Comparison of ENCODE assay signal across 17 mouse cellular contexts in the genomic region with DNA sequence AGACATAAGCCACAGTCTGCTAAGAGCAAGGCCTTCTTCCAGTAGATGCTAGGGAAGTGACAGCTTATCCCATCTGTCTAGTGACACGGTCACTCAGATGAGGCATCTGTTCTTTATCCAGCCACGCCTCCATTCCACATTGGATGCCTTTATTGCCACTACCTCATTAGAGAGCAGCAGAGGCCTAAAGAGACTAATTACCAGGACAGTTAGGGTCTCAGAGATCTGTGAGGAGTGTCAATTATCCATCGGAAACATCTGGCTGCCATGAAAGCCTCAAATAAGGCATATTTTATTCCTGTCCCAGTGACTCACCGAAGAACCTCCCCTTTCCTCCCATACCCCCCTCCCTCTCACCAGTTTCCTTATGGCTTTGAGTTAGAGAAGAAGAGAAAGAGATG.
DNase-seq lines count a peak whose midpoint lies in the region; ATAC-seq and TF ChIP-seq lines count a peak whose summit lies in the region.
"Had no signal": no experiment of that assay in that cellular context is flagged by ENCODE, and none has a peak within 500 bp of the region (broad histone marks: within the 10 kb centered on the region; RNA-seq: fewer than 3 reads in every experiment).

No protein-coding gene starts in this region.

- H3K9ac ChIP-seq in forebrain, embryonic 12.5 days: no peak overlapping the region
- H3K9ac ChIP-seq in forebrain, embryonic 16.5 days (replicated peaks; ENCODE audit: low read depth, low read length): no peak overlapping the region
- 0 out of 2 replicates have a peak overlapping the region, but pooled peaks have one; percentile 3 for H3K9ac ChIP-seq in midbrain, embryonic 13.5 days (replicated peaks)
- no peak overlapping the region for H3K9ac ChIP-seq in midbrain, embryonic 16.5 days (ENCODE audit: low read depth, low read length)
- no peak overlapping the region for H3K9ac ChIP-seq in embryonic facial prominence, embryonic 14.5 days (ENCODE audit: low read depth, low read length)
- H3K9ac ChIP-seq: limb, embryonic 13.5 days; liver, embryonic 15.5 days had no signal

- no peaks in the 10 kb centered on the region for H3K4me1 ChIP-seq in forebrain, embryonic 12.5 days
- H3K4me1 ChIP-seq in forebrain, embryonic 16.5 days (replicated peaks; ENCODE audit: control insufficient read depth, insufficient read depth, low read length): no peaks in the 10 kb centered on the region
- peaks cover 5% of the 10 kb centered on the region; the same call in 1 of the 2 replicates for H3K4me1 ChIP-seq in midbrain, embryonic 13.5 days (replicated peaks)
- H3K4me1 ChIP-seq in midbrain, embryonic 16.5 days (ENCODE audit: control insufficient read depth, insufficient read depth, low read length): no peaks in the 10 kb centered on the region
- no peaks in the 10 kb centered on the region for H3K4me1 ChIP-seq in embryonic facial prominence, embryonic 14.5 days (ENCODE audit: control insufficient read depth, insufficient read depth, low read length)
- H3K4me1 ChIP-seq: liver, embryonic 15.5 days had no signal

- H3K27me3 ChIP-seq in forebrain, embryonic 12.5 days: no peaks in the 10 kb centered on the region
- no peaks in the 10 kb centered on the region for H3K27me3 ChIP-seq in forebrain, embryonic 16.5 days (replicated peaks; ENCODE audit: control insufficient read depth, insufficient read depth, low read length)
- no peaks in the 10 kb centered on the region for H3K27me3 ChIP-seq in midbrain, embryonic 13.5 days
- no peaks in the 10 kb centered on the region for H3K27me3 ChIP-seq in midbrain, embryonic 16.5 days (ENCODE audit: control insufficient read depth, insufficient read depth, low read depth, low read length)
- no peaks in the 10 kb centered on the region for H3K27me3 ChIP-seq in embryonic facial prominence, embryonic 14.5 days (replicated peaks; ENCODE audit: control insufficient read depth, insufficient read depth, low read length)
- H3K27me3 ChIP-seq in myocyte (ENCODE audit: control insufficient read depth, insufficient read depth, insufficient read length): no peaks in the 10 kb centered on the region
- H3K27me3 ChIP-seq: limb, embryonic 13.5 days; liver, embryonic 15.5 days had no signal

- no peak overlapping the region for H3K4me3 ChIP-seq in forebrain, embryonic 12.5 days (replicated peaks)
- H3K4me3 ChIP-seq in forebrain, embryonic 16.5 days (replicated peaks; ENCODE audit: low read length): no peak overlapping the region
- H3K4me3 ChIP-seq in midbrain, embryonic 13.5 days (replicated peaks): no peak overlapping the region
- no peak overlapping the region for H3K4me3 ChIP-seq in midbrain, embryonic 16.5 days (ENCODE audit: low read depth, low read length)
- H3K4me3 ChIP-seq in embryonic facial prominence, embryonic 14.5 days (ENCODE audit: low read depth, low read length): no peak overlapping the region
- H3K4me3 ChIP-seq in myocyte: no peak overlapping the region
- H3K4me3 ChIP-seq: limb, embryonic 13.5 days; liver, embryonic 15.5 days had no signal

- no peak overlapping the region for H3ac ChIP-seq in myocyte (ENCODE audit: control insufficient read depth, insufficient read length)

- peak; percentile 26 for DNase-seq in embryonic facial prominence, embryonic 14.5 days (ENCODE audit: low spot score)
- no peak for DNase-seq in adrenal gland, postnatal 14 days
- no peak for DNase-seq in cerebellum, adult 9-11 months
- DNase-seq: adrenal gland, postnatal 10 days; B cell, adult 2 months; cerebellum, adult 8-10 months; gastrocnemius, postnatal 10 days; right cerebral cortex, postnatal 4 days; thymus, adult 18-20 months had no signal

- no peaks in the 10 kb centered on the region for H3K36me3 ChIP-seq in forebrain, embryonic 12.5 days (replicated peaks)
- no peaks in the 10 kb centered on the region for H3K36me3 ChIP-seq in forebrain, embryonic 16.5 days (ENCODE audit: control insufficient read depth, insufficient read depth)
- 0 out of 2 replicates have a peak, but pooled peaks cover 4% of the 10 kb centered on the region for H3K36me3 ChIP-seq in midbrain, embryonic 13.5 days
- 0 out of 2 replicates have a peak, but pooled peaks cover 2% of the 10 kb centered on the region for H3K36me3 ChIP-seq in midbrain, embryonic 16.5 days (ENCODE audit: control insufficient read depth, insufficient read depth, low read length)
- H3K36me3 ChIP-seq in embryonic facial prominence, embryonic 14.5 days (ENCODE audit: control insufficient read depth, insufficient read depth, low read length): no peaks in the 10 kb centered on the region
- no peaks in the 10 kb centered on the region for H3K36me3 ChIP-seq in myocyte (ENCODE audit: control insufficient read depth, insufficient read depth)
- H3K36me3 ChIP-seq: limb, embryonic 13.5 days; liver, embryonic 15.5 days had no signal

- H3K27ac ChIP-seq in forebrain, embryonic 12.5 days: no peak overlapping the region
- H3K27ac ChIP-seq in forebrain, embryonic 16.5 days (ENCODE audit: low read length): no peak overlapping the region
- H3K27ac ChIP-seq in midbrain, embryonic 13.5 days: 0 out of 2 replicates have a peak overlapping the region, but pooled peaks have one; percentile 14
- no peak overlapping the region for H3K27ac ChIP-seq in midbrain, embryonic 16.5 days (ENCODE audit: low read length)
- no peak overlapping the region for H3K27ac ChIP-seq in embryonic facial prominence, embryonic 14.5 days (replicated peaks; ENCODE audit: low read depth, low read length)
- H3K27ac ChIP-seq: hindbrain, postnatal 0 days; limb, embryonic 13.5 days; liver, embryonic 15.5 days had no signal

- no peaks in the 10 kb centered on the region for H3K79me2 ChIP-seq in myocyte (ENCODE audit: control insufficient read depth, insufficient read depth)

- no peak for TF ChIP-seq POLR2A in myocyte (IDR thresholded peaks at IDR 0.05; ENCODE audit: insufficient read length, low read depth)

- H3K4me2 ChIP-seq in forebrain, embryonic 12.5 days: no peak overlapping the region
- no peak overlapping the region for H3K4me2 ChIP-seq in forebrain, embryonic 16.5 days (ENCODE audit: low read length)
- no peak overlapping the region for H3K4me2 ChIP-seq in midbrain, embryonic 13.5 days (replicated peaks)
- no peak overlapping the region for H3K4me2 ChIP-seq in midbrain, embryonic 16.5 days (ENCODE audit: low read length)
- no peak overlapping the region for H3K4me2 ChIP-seq in embryonic facial prominence, embryonic 14.5 days (ENCODE audit: low read depth, low read length)
- H3K4me2 ChIP-seq in myocyte (ENCODE audit: low read depth): peak overlapping the region; percentile 27
- H3K4me2 ChIP-seq: limb, embryonic 13.5 days; liver, embryonic 15.5 days had no signal

- ATAC-seq in forebrain, embryonic 12.5 days (ENCODE audit: low FRiP score): peak; percentile 80; the same call in 1 of the 2 replicates
- no peak for ATAC-seq in forebrain, embryonic 16.5 days
- ATAC-seq in midbrain, embryonic 13.5 days: peak; percentile 55; the same call in 1 of the 2 replicates
- no peak for ATAC-seq in midbrain, embryonic 16.5 days
- no peak for ATAC-seq in embryonic facial prominence, embryonic 14.5 days (ENCODE audit: low read depth)
- ATAC-seq: hindbrain, postnatal 0 days had no signal

- H3K9me3 ChIP-seq in forebrain, embryonic 12.5 days: no peaks in the 10 kb centered on the region
- H3K9me3 ChIP-seq in forebrain, embryonic 16.5 days (ENCODE audit: control insufficient read depth, low read length): no peaks in the 10 kb centered on the region
- H3K9me3 ChIP-seq in midbrain, embryonic 13.5 days: no peaks in the 10 kb centered on the region
- no peaks in the 10 kb centered on the region for H3K9me3 ChIP-seq in midbrain, embryonic 16.5 days (replicated peaks; ENCODE audit: control insufficient read depth, low read length, poor library complexity, severe bottlenecking)
- H3K9me3 ChIP-seq in embryonic facial prominence, embryonic 14.5 days (ENCODE audit: control insufficient read depth, low read length): no peaks in the 10 kb centered on the region
- H3K9me3 ChIP-seq: limb, embryonic 13.5 days; liver, embryonic 15.5 days had no signal

- WGBS in forebrain, embryonic 12.5 days: 37% methylated on average over 4 of the region's 4 CpGs
- WGBS in forebrain, embryonic 16.5 days: 30% methylated on average over 4 of the region's 4 CpGs
- WGBS in midbrain, embryonic 13.5 days: 55% methylated on average over 4 of the region's 4 CpGs
- WGBS in midbrain, embryonic 16.5 days: 52% methylated on average over 4 of the region's 4 CpGs
- 54% methylated on average over 4 of the region's 4 CpGs for WGBS in embryonic facial prominence, embryonic 14.5 days

TF ChIP-seq in myocyte, 11 proteins besides CTCF, POLR2A, EP300 and RAD21:
- no peak for TF ChIP-seq REST (IDR thresholded peaks at IDR 0.05; ENCODE audit: insufficient read depth, insufficient read length)
- no peak for TF ChIP-seq E2F4 (IDR thresholded peaks at IDR 0.05; ENCODE audit: insufficient read depth)
- TF ChIP-seq MYOD1 (IDR thresholded peaks at IDR 0.05; ENCODE audit: control insufficient read depth in 1 of 3, insufficient read length in 2 of 3, low read depth in 2 of 3): no peak
- no peak for TF ChIP-seq TCF3 (IDR thresholded peaks at IDR 0.05; ENCODE audit: insufficient read length, low read depth)
- TF ChIP-seq SRF (IDR thresholded peaks at IDR 0.05; ENCODE audit: control insufficient read depth, insufficient read length, low read depth): no peak
- no peak for TF ChIP-seq USF1 (IDR thresholded peaks at IDR 0.05; ENCODE audit: low read depth)
- no peak for TF ChIP-seq TCF12 (IDR thresholded peaks at IDR 0.05; ENCODE audit: insufficient read depth, poor library complexity, severe bottlenecking)
- TF ChIP-seq POLR2AphosphoS2 (IDR thresholded peaks at IDR 0.05; ENCODE audit: insufficient read length, low read depth): no peak
- no peak for TF ChIP-seq CEBPB (IDR thresholded peaks at IDR 0.05; ENCODE audit: insufficient read depth, poor library complexity, severe bottlenecking)
- no peak for TF ChIP-seq MYOG (IDR thresholded peaks at IDR 0.05; ENCODE audit: control insufficient read depth in 1 of 3, insufficient read depth in 1 of 3, insufficient read length in 2 of 3, low read depth in 2 of 3)
- no peak for TF ChIP-seq MAX (IDR thresholded peaks at IDR 0.05; ENCODE audit: low read depth)
TF ChIP-seq in myocyte: peak in this region for 0.

Comparison
In these comparisons a context has a peak if more than half of its experiments do, and no peak if none do; other contexts are left out.
1. ATAC-seq: peak in forebrain, embryonic 12.5 days (single experiment) and midbrain, embryonic 13.5 days (single experiment); none in forebrain, embryonic 16.5 days (single experiment), midbrain, embryonic 16.5 days (single experiment) and embryonic facial prominence, embryonic 14.5 days (single experiment).